30 mouse cellular contexts compared by ENCODE assay signal in the genomic region with DNA sequence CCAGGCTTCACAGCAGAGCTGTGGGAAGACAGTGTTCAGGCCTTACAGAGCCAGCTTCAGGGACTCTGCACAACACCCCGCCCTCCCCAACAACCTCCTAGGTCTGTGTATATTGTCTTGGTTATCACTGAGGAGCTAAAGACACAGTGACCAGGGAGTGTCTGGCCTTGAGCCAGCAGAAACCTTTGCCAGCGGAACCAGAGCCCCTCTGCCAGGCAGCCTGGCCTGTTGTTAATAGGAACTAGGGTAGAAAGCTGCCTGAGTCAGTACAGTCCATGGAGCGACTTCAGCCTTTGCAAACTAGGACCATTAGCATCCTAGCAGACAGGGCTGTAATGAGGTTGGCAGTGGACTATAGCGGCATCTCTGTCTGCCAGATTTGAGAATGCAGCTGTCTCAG. TPM values are rescaled to one million over a fixed set of nuclear protein-coding genes. Genes with fewer than 3 reads are reported as not detected.
A peak's percentile ranks its signal among the peaks of the same experiment; 100 is the strongest.
DNase-seq lines count a peak whose midpoint lies in the region; ATAC-seq and TF ChIP-seq lines count a peak whose summit lies in the region.
"Had no signal": no experiment of that assay in that cellular context is flagged by ENCODE, and none has a peak within 500 bp of the region (broad histone marks: within the 10 kb centered on the region; RNA-seq: fewer than 3 reads in every experiment).

No protein-coding gene starts in this region.

- H3K4me1 ChIP-seq in forebrain, postnatal 0 days (ENCODE audit: insufficient read depth) = no peaks in the 10 kb centered on the region
- H3K4me1 ChIP-seq in forebrain, embryonic 16.5 days (replicated peaks; ENCODE audit: control insufficient read depth, insufficient read depth, low read length) = no peaks in the 10 kb centered on the region
- H3K4me1 ChIP-seq in hindbrain, embryonic 15.5 days (replicated peaks) = no peaks in the 10 kb centered on the region
- H3K4me1 ChIP-seq in hindbrain, embryonic 13.5 days (replicated peaks) = no peaks in the 10 kb centered on the region
- no peaks in the 10 kb centered on the region for H3K4me1 ChIP-seq in midbrain, postnatal 0 days (ENCODE audit: insufficient read depth, low read length)
- no peaks in the 10 kb centered on the region for H3K4me1 ChIP-seq in midbrain, embryonic 10.5 days
- H3K4me1 ChIP-seq: embryonic facial prominence, embryonic 10.5 days; forebrain, embryonic 10.5 days; intestine, embryonic 15.5 days; liver, embryonic 13.5 days; midbrain, embryonic 13.5 days; neural tube, embryonic 12.5 days had no signal

- 65% methylated on average over 4 of the region's 4 CpGs for WGBS in forebrain, postnatal 0 days
- 76% methylated on average over 4 of the region's 4 CpGs for WGBS in forebrain, embryonic 16.5 days
- WGBS in hindbrain, embryonic 15.5 days = 79% methylated on average over 4 of the region's 4 CpGs
- WGBS in hindbrain, embryonic 13.5 days = 88% methylated on average over 4 of the region's 4 CpGs
- 85% methylated on average over 4 of the region's 4 CpGs for WGBS in midbrain, postnatal 0 days
- WGBS in midbrain, embryonic 10.5 days = 95% methylated on average over 4 of the region's 4 CpGs

- no peak for DNase-seq in forebrain, postnatal 0 days
- peak; percentile 39 for DNase-seq in midbrain, postnatal 0 days (ENCODE audit: low spot score)
- DNase-seq in midbrain, embryonic 10.5 days (ENCODE audit: low spot score) = no peak
- peak; percentile 35 for DNase-seq in ovary, postnatal 14 days (ENCODE audit: low spot score)
- DNase-seq in thymus, postnatal 14 days = no peak
- DNase-seq: adrenal gland, adult 2 months; B cell, adult 2 months; cerebellum, adult 11-12 months; gastrocnemius, adult 2 months; heart, postnatal 36 days; kidney, adult 9 months; kidney, postnatal 14 days; layer of hippocampus, postnatal 36 days; liver, embryonic 13.5 days; lung, adult 2 months; lung, postnatal 14 days; right cerebral cortex, postnatal 14 days had no signal

- H3K4me3 ChIP-seq in forebrain, postnatal 0 days (ENCODE audit: low read depth, low read length) = no peak overlapping the region
- no peak overlapping the region for H3K4me3 ChIP-seq in forebrain, embryonic 16.5 days (replicated peaks; ENCODE audit: low read length)
- H3K4me3 ChIP-seq in hindbrain, embryonic 15.5 days = no peak overlapping the region
- no peak overlapping the region for H3K4me3 ChIP-seq in hindbrain, embryonic 13.5 days
- no peak overlapping the region for H3K4me3 ChIP-seq in midbrain, postnatal 0 days (ENCODE audit: low read depth, low read length)
- no peak overlapping the region for H3K4me3 ChIP-seq in midbrain, embryonic 10.5 days
- H3K4me3 ChIP-seq: embryonic facial prominence, embryonic 10.5 days; forebrain, embryonic 10.5 days; gastrocnemius, adult 2 months; intestine, embryonic 15.5 days; liver, embryonic 13.5 days; midbrain, embryonic 13.5 days; neural tube, embryonic 12.5 days had no signal

- H3K27me3 ChIP-seq in forebrain, postnatal 0 days (ENCODE audit: insufficient read depth, low read length) = no peaks in the 10 kb centered on the region
- H3K27me3 ChIP-seq in forebrain, embryonic 16.5 days (replicated peaks; ENCODE audit: control insufficient read depth, insufficient read depth, low read length) = no peaks in the 10 kb centered on the region
- no peaks in the 10 kb centered on the region for H3K27me3 ChIP-seq in hindbrain, embryonic 15.5 days
- H3K27me3 ChIP-seq in hindbrain, embryonic 13.5 days = no peaks in the 10 kb centered on the region
- H3K27me3 ChIP-seq in midbrain, postnatal 0 days (ENCODE audit: insufficient read depth, low read length) = no peaks in the 10 kb centered on the region
- no peaks in the 10 kb centered on the region for H3K27me3 ChIP-seq in midbrain, embryonic 10.5 days (ENCODE audit: low read depth, poor library complexity, severe bottlenecking)
- H3K27me3 ChIP-seq: CH12.LX; intestine, embryonic 15.5 days; liver, embryonic 13.5 days; midbrain, embryonic 13.5 days; neural tube, embryonic 12.5 days had no signal

- no peak overlapping the region for H3K4me2 ChIP-seq in forebrain, postnatal 0 days (ENCODE audit: low read depth)
- no peak overlapping the region for H3K4me2 ChIP-seq in forebrain, embryonic 16.5 days (ENCODE audit: low read length)
- no peak overlapping the region for H3K4me2 ChIP-seq in hindbrain, embryonic 15.5 days
- H3K4me2 ChIP-seq in hindbrain, embryonic 13.5 days = no peak overlapping the region
- no peak overlapping the region for H3K4me2 ChIP-seq in midbrain, postnatal 0 days (ENCODE audit: low read depth, low read length, poor library complexity, severe bottlenecking)
- H3K4me2 ChIP-seq: heart, embryonic 11.5 days; intestine, embryonic 15.5 days; liver, embryonic 13.5 days; midbrain, embryonic 13.5 days; neural tube, embryonic 12.5 days had no signal

- H3K36me3 ChIP-seq in forebrain, postnatal 0 days (ENCODE audit: insufficient read depth) = peaks cover 76% of the 10 kb centered on the region
- H3K36me3 ChIP-seq in forebrain, embryonic 16.5 days (ENCODE audit: control insufficient read depth, insufficient read depth) = peaks cover 7% of the 10 kb centered on the region
- H3K36me3 ChIP-seq in hindbrain, embryonic 15.5 days = peaks cover 50% of the 10 kb centered on the region
- peaks cover 81% of the 10 kb centered on the region for H3K36me3 ChIP-seq in hindbrain, embryonic 13.5 days
- peaks cover 63% of the 10 kb centered on the region for H3K36me3 ChIP-seq in midbrain, postnatal 0 days (ENCODE audit: insufficient read depth, low read length)
- H3K36me3 ChIP-seq in midbrain, embryonic 10.5 days = peaks cover 91% of the 10 kb centered on the region

- no peak overlapping the region for H3K27ac ChIP-seq in forebrain, postnatal 0 days (ENCODE audit: low read depth, low read length)
- no peak overlapping the region for H3K27ac ChIP-seq in forebrain, embryonic 16.5 days (ENCODE audit: low read length)
- no peak overlapping the region for H3K27ac ChIP-seq in hindbrain, embryonic 15.5 days (replicated peaks)
- no peak overlapping the region for H3K27ac ChIP-seq in hindbrain, embryonic 13.5 days
- H3K27ac ChIP-seq in midbrain, postnatal 0 days (ENCODE audit: low read depth, low read length) = no peak overlapping the region
- no peak overlapping the region for H3K27ac ChIP-seq in midbrain, embryonic 10.5 days (replicated peaks)
- H3K27ac ChIP-seq: embryonic facial prominence, embryonic 10.5 days; forebrain, embryonic 10.5 days; gastrocnemius, adult 2 months; intestine, embryonic 15.5 days; liver, embryonic 13.5 days; midbrain, embryonic 13.5 days; neural tube, embryonic 12.5 days; stomach, postnatal 0 days had no signal

- peak; percentile 8; the same call in 1 of the 2 replicates for ATAC-seq in forebrain, postnatal 0 days
- ATAC-seq in forebrain, embryonic 16.5 days = no peak
- ATAC-seq in hindbrain, embryonic 15.5 days (ENCODE audit: low FRiP score, low read depth) = 0 out of 2 replicates have a peak, but pooled peaks have one; percentile 6
- ATAC-seq in hindbrain, embryonic 13.5 days (ENCODE audit: low FRiP score) = no peak
- ATAC-seq in midbrain, postnatal 0 days (ENCODE audit: low FRiP score) = no peak
- ATAC-seq: intestine, embryonic 15.5 days; midbrain, embryonic 13.5 days had no signal

- TF ChIP-seq CTCF in forebrain, postnatal 0 days (IDR thresholded peaks at IDR 0.05; ENCODE audit: low read depth) = no peak
- TF ChIP-seq CTCF in midbrain, postnatal 0 days (IDR thresholded peaks at IDR 0.05) = no peak

- H3K9ac ChIP-seq in forebrain, postnatal 0 days = no peak overlapping the region
- H3K9ac ChIP-seq in forebrain, embryonic 16.5 days (replicated peaks; ENCODE audit: low read depth, low read length) = no peak overlapping the region
- no peak overlapping the region for H3K9ac ChIP-seq in hindbrain, embryonic 15.5 days
- H3K9ac ChIP-seq in hindbrain, embryonic 13.5 days = no peak overlapping the region
- H3K9ac ChIP-seq in midbrain, postnatal 0 days (replicated peaks; ENCODE audit: low read length, poor library complexity, severe bottlenecking) = no peak overlapping the region
- H3K9ac ChIP-seq: intestine, embryonic 15.5 days; liver, embryonic 13.5 days; midbrain, embryonic 13.5 days; neural tube, embryonic 12.5 days had no signal

- H3K9me3 ChIP-seq in forebrain, postnatal 0 days (ENCODE audit: low read length) = no peaks in the 10 kb centered on the region
- H3K9me3 ChIP-seq in forebrain, embryonic 16.5 days (ENCODE audit: control insufficient read depth, low read length) = no peaks in the 10 kb centered on the region
- no peaks in the 10 kb centered on the region for H3K9me3 ChIP-seq in hindbrain, embryonic 15.5 days
- H3K9me3 ChIP-seq in hindbrain, embryonic 13.5 days = no peaks in the 10 kb centered on the region
- no peaks in the 10 kb centered on the region for H3K9me3 ChIP-seq in midbrain, postnatal 0 days (ENCODE audit: low read length)
- H3K9me3 ChIP-seq in midbrain, embryonic 10.5 days (replicated peaks) = no peaks in the 10 kb centered on the region
- H3K9me3 ChIP-seq: embryonic facial prominence, embryonic 10.5 days; forebrain, embryonic 10.5 days; G1E; intestine, embryonic 15.5 days; liver, embryonic 13.5 days; midbrain, embryonic 13.5 days; neural tube, embryonic 12.5 days had no signal

RNA-seq across cellular contexts. Expression of a gene that starts 26.0 kb away (rescaled TPM):
- total RNA-seq in forebrain, postnatal 0 days (2014; rRNA removed) = 44.2 and 45.1 TPM in 2 replicates
- polyA plus RNA-seq in forebrain, postnatal 0 days (2015; fragmentation: Nextera tagmentation; extraction: Ambion mirVana) = 51.9 and 52.8 TPM in 2 replicates
- polyA plus RNA-seq in forebrain, embryonic 16.5 days (2015; fragmentation: Nextera tagmentation; extraction: Ambion mirVana) = 52.7 and 54.6 TPM in 2 replicates
- 58.7 and 62.9 TPM in 2 replicates for polyA plus RNA-seq in hindbrain, embryonic 15.5 days (2015; fragmentation: Nextera tagmentation; extraction: Ambion mirVana)
- polyA plus RNA-seq in hindbrain, embryonic 13.5 days (2015; fragmentation: Nextera tagmentation; extraction: Ambion mirVana) = 57.0 and 61.8 TPM in 2 replicates
- total RNA-seq in midbrain, postnatal 0 days (2014; rRNA removed) = 42.5 and 46.0 TPM in 2 replicates
- 51.1 and 64.7 TPM in 2 replicates for polyA plus RNA-seq in midbrain, postnatal 0 days (2015; fragmentation: Nextera tagmentation; extraction: Ambion mirVana)
- polyA plus RNA-seq in midbrain, embryonic 10.5 days (2016; fragmentation: Nextera tagmentation; extraction: Ambion mirVana) = 106 and 116 TPM in 2 replicates

RNA-seq across cellular contexts. Expression of a gene that starts 41.9 kb away (rescaled TPM):
- total RNA-seq in forebrain, postnatal 0 days (2014; rRNA removed) = 0.14 and 2.2 TPM in 2 replicates
- polyA plus RNA-seq in forebrain, postnatal 0 days (2015; fragmentation: Nextera tagmentation; extraction: Ambion mirVana) = 0.87 and 0.98 TPM in 2 replicates
- polyA plus RNA-seq in forebrain, embryonic 16.5 days (2015; fragmentation: Nextera tagmentation; extraction: Ambion mirVana) = 2.8 and 3.5 TPM in 2 replicates
- polyA plus RNA-seq in hindbrain, embryonic 15.5 days (2015; fragmentation: Nextera tagmentation; extraction: Ambion mirVana) = 2.5 and 3.1 TPM in 2 replicates
- 3.4 and 3.8 TPM in 2 replicates for polyA plus RNA-seq in hindbrain, embryonic 13.5 days (2015; fragmentation: Nextera tagmentation; extraction: Ambion mirVana)
- 1.4 and 1.7 TPM in 2 replicates for total RNA-seq in midbrain, postnatal 0 days (2014; rRNA removed)
- 0.68 and 0.98 TPM in 2 replicates for polyA plus RNA-seq in midbrain, postnatal 0 days (2015; fragmentation: Nextera tagmentation; extraction: Ambion mirVana)
- polyA plus RNA-seq in midbrain, embryonic 10.5 days (2016; fragmentation: Nextera tagmentation; extraction: Ambion mirVana) = 6.0 and 7.1 TPM in 2 replicates
- total RNA-seq: layer of hippocampus, adult 18-20 months had no signal

RNA-seq across cellular contexts. Expression of a gene that starts 59.4 kb away (rescaled TPM):
- total RNA-seq in forebrain, postnatal 0 days (2014; rRNA removed) = 65.6 and 68.5 TPM in 2 replicates
- 56.0 and 64.0 TPM in 2 replicates for polyA plus RNA-seq in forebrain, postnatal 0 days (2015; fragmentation: Nextera tagmentation; extraction: Ambion mirVana)
- polyA plus RNA-seq in forebrain, embryonic 16.5 days (2015; fragmentation: Nextera tagmentation; extraction: Ambion mirVana) = 76.1 and 82.5 TPM in 2 replicates
- polyA plus RNA-seq in hindbrain, embryonic 15.5 days (2015; fragmentation: Nextera tagmentation; extraction: Ambion mirVana) = 65.0 and 73.1 TPM in 2 replicates
- 64.9 and 72.1 TPM in 2 replicates for polyA plus RNA-seq in hindbrain, embryonic 13.5 days (2015; fragmentation: Nextera tagmentation; extraction: Ambion mirVana)
- total RNA-seq in midbrain, postnatal 0 days (2014; rRNA removed) = 67.8 and 69.2 TPM in 2 replicates
- 52.8 and 59.2 TPM in 2 replicates for polyA plus RNA-seq in midbrain, postnatal 0 days (2015; fragmentation: Nextera tagmentation; extraction: Ambion mirVana)
- polyA plus RNA-seq in midbrain, embryonic 10.5 days (2016; fragmentation: Nextera tagmentation; extraction: Ambion mirVana) = 70.4 and 75.0 TPM in 2 replicates

Comparison
In these comparisons a context has a peak if more than half of its experiments do, and no peak if none do; other contexts are left out.
1. ATAC-seq: peak in forebrain, postnatal 0 days (single experiment) and hindbrain, embryonic 15.5 days (single experiment); none in forebrain, embryonic 16.5 days (single experiment), hindbrain, embryonic 13.5 days (single experiment) and midbrain, postnatal 0 days (single experiment).
2. DNase-seq: peak in midbrain, postnatal 0 days (single experiment) and ovary, postnatal 14 days (single experiment); none in forebrain, postnatal 0 days (single experiment), midbrain, embryonic 10.5 days (single experiment) and thymus, postnatal 14 days (single experiment).